Mouse (Mus musculus) spleen, postnatal 36 days (tissue): ENCODE results near the gene Cd300lf.

Experiments
- DNase-seq, 2 experiments: peaks; one replicate each; pipeline ENCODE4 v3.0.0; 2022; ENCODE audit warnings: low spot score in 2 of 2, mixed read lengths in 1 of 2

The Cd300lf gene

DNA sequence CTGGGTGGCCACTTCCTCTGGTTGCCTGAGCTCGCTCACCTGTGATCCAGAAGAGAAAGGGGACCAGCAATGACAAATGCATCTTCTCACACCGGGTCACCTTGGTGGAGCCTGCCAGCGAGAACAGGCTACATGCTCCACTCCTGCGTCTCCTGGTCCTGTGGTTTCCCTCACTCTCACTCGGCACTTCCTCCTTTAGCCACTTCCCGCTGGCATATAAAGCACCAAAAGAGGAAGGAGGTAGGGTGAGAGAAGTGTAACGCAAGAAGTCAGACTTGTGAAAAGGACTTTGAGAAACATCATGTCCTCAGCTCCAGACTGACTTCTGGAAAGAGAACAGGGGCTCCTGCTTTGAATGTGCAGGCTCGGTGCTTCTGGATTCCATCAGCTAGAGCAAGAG, at the start of gene Cd300lf:
Gene Cd300lf (minus strand): TSS at position 193 of the 400 bp plus-strand sequence.
- DNase-seq, result peak; percentile 71 to 73

GRCm38 (mm10) chr11:115181913-115182638, 48.3 kb upstream of the Cd300lf start:
- peak; percentile 75 to 80 for DNase-seq

DNA sequence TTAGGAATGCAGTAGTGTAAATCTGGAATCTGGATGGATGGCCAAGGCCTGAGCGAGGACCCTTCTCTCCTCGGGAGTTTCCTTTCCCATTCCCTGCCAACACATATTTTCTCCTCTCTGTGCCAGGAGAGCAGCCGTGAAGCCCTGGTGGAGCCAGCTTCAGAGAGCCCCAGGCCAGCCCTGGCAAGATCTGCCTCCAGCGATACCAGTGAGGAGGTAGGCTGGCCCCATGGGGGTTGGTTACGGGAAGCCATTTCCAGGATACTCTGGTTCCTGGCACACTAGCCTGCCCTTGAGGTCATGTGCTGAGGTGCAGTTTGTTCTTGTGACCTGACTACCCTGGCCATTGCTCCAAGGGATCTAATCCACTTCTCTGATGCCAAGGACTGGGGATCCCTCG, 46.1 kb upstream of the Cd300lf start:
- no peak for DNase-seq

DNA sequence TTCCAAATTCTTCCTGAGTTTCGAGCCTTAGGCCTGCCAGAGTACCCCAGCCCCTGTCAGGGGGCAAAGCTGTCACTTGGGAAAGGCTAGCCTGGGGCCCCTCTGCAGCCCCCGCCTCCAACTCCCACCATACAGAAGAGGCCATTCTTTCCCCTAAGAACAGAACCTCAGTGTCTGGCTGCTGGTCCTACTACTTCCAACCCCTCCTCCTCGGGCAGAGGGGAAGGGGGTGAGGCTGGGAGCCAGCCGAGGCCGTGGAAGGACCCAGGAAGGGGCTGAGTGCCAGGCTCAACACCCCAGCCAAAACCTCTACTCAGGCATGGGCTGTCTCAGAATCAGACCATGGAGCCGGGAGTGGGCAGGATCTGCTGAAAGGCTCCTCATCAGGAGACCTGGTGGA, 45.4 kb upstream of the Cd300lf start:
- no peak for DNase-seq

DNA sequence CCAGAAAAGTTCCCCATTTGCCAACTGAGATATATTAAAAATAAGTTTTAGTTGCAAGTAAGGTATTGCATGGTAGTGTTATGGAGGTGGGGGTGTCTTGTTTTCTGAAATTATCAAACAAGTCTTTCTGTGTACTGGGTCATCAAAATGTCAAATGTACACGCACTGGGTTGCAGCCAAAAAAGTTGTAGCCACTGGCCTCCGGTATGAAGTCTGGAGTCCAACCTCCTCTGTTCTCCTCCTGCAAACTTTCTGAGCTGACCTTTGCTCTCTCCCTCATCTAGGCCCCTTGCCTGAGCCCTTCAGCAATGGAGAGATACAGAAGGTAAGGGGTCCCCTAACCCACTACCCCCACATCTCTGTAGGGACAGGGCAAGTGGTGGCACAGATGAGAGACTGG, 45.0 kb upstream of the Cd300lf start:
- DNase-seq, result no peak

DNA sequence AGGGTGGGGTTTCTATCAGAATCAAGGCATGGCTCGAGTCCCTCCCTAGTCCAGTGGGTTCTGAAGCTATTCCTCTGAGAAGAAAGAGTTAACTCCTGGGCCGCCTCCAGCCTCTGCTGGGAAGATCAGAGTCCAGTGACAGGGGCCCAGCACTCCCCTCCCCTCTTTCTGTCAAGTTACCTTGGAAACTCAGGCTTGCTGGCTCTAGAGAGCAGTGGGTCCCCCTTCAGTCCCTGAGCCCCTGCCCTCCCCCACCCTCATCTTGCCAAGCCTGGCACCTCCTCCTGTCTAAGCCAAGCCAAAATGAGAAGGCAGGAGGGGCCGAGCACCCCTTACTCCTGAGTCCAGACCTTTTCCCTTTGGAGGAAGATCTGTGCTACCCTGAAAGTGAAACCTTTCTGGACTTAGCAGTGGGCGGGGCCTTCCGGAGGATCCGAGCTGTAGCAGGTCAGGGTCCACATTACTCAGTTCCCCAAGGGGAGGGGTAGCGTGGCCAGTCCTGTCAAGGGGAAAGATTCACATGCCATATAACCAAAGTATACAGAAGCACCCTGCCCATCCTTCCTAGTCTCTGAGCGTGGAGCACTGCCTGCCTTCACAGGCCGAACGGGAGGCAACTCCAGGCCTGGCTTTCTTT, 43.9 kb upstream of the Cd300lf start:
- no peak for DNase-seq

DNA sequence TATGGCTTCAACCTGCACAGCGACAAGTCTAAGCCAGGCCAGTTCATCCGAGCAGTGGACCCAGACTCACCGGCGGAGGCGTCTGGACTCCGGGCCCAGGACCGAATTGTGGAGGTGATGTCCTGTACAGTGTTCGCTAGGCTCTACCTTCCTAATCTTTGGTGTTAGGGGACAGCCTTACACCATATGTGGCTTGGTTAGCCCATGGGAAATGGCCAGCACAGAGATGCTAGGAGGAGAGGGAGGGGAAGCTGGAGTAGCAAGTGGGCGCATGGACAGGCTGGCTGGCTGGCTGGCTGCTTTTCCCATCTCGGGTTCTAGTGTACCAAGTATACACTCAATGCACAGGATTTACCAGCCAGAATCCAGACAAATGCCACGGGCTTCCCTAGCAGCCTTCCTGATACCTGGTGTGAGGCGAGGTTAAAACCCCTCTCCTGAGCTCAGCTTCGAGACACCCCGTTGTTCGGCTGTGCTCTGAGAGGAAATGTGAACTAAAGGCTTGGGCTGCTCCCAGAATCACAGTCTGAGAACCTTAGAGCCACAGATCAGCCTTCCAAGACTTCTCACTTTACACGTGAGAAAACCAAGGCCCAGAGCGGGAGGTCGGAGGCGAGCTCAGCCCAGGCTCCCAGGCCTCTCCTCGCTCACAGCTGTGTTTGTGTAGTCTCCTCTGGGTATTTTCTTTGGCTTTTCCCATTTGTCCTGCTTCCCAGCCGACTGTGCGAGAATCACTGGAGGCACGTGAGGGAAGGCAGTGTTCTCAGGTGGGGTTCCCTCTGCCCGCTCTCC, 42.8 kb upstream of the Cd300lf start:
- no peak for DNase-seq

DNA sequence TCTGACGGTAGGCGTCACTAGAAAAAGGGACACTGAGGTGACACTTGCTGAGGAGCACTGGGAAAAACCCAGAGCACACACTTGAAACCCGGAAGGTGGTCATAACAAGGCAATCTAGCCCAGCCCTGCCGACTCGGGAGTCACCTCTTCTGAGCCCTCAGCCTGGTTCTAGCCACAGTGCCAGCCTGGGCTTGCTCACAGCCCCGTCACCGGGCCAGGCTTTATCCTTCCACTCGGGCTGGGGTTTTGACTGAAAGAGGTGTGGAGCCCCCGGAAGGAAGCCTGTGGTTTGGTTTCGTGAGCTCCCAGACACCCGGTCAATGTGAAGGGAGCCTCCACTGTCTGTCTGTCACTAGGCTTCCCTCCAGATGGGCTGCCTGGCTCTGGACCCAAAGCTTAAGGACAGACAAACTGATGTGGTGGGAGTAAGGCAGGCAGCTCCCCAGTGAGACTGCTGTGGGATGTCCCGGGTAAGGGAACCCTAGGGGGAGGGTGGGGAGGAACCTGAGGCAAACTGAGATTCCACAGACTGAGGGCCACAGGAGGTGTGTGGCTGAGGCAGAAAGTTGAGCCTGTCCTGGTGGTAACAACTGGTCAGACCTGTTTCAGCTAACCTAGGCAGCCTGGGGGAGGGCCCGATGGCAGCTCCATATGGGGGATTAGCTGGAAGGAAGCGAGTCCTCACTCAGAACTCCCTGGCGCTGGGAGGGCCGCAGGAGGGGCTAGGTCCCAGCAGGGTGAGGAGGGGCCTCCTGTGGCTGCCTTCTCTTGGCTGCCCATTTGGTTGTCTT, 40.0 kb upstream of the Cd300lf start:
- peak in 1 of 2 experiments; percentile 43 for DNase-seq

DNA sequence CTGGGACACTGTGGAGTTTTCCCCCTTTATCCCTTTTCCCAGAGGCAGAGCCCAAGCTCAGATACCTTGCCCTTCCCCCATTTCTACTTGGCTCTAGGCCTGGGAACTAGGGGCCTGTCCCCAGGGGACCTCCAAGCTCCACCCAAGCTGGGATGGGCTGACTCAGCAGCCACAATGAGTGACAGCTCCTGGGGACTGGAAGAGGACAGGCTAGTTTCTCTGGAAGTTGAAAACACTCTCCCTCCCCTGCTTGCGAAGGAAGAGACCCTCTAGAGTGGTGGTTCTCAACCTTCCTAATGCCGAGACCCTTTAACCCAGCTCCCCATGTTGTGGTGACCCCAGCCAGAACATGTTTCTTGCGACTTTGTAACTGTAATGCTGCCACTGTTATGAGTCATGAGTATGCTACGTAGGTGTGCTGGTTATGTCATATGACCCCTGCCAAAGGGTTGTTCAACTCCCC, 39.1 kb upstream of the Cd300lf start:
- DNase-seq, result no peak

GRCm38 (mm10) chr11:115171125-115171524, 37.3 kb upstream of the Cd300lf start:
- no peak for DNase-seq

- no peak for DNase-seq
Observed at GRCm38 (mm10) chr11:115169430-115169829, 35.6 kb upstream of the Cd300lf start.

GRCm38 (mm10) chr11:115167631-115168249, 33.9 kb upstream of the Cd300lf start:
- no peak for DNase-seq

DNA sequence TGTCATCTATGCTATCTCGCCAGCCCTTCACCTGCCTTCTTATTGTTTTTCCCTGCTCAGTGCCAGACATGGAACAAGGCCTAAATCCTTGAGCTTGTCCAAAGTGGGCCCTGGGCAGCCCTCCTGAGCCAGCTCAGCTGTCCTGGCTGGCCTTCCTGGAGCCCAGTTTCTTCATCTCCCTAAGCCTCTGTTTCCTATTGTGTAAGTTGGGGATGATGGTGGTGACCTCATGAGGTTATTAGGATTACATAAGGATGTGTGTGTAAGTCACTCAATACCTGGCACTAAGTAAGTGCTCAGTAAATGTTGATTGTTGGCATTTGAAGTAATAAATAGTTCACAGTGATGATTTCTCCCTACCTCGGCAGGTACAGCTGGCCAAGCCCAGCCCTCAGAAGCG, 33.0 kb upstream of the Cd300lf start:
- no peak for DNase-seq

- no peak for DNase-seq
Observed at GRCm38 (mm10) chr11:115164976-115165374, 31.2 kb upstream of the Cd300lf start.

DNA sequence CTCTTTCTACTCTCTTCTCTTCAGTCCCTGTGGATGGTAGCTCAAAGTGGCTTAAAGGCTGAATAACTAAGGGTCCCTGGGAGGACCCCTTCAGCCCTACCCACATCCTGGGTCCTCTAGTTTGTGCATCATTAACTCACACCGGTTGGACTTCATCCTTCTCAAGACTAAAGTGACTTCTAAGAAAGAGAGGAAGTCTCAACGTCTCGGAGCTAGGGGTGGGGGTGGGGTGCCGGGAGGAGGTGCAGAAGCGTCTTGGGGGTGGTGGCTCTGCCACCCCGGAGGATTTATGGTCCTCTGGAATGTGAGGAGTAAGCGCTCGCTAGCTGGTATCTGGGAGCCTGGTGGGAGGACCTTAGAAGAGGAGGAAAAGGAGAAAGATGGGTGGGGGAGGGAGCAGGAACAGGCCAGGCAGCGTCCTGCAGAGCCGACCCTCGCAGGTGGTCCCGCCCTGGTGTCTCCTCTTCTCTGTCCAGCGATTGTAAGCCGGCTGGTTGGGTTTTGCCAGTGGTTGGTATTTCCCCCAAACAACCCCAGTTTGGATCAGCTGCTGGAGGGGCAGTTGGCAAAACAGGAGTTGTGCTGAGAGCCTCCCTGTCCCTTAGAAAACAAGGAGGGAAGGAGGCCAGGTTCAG, 30.7 kb upstream of the Cd300lf start:
- no peak for DNase-seq

- peak; percentile 57 to 61 for DNase-seq
Observed at GRCm38 (mm10) chr11:115163568-115164150, 29.9 kb upstream of the Cd300lf start.

DNA sequence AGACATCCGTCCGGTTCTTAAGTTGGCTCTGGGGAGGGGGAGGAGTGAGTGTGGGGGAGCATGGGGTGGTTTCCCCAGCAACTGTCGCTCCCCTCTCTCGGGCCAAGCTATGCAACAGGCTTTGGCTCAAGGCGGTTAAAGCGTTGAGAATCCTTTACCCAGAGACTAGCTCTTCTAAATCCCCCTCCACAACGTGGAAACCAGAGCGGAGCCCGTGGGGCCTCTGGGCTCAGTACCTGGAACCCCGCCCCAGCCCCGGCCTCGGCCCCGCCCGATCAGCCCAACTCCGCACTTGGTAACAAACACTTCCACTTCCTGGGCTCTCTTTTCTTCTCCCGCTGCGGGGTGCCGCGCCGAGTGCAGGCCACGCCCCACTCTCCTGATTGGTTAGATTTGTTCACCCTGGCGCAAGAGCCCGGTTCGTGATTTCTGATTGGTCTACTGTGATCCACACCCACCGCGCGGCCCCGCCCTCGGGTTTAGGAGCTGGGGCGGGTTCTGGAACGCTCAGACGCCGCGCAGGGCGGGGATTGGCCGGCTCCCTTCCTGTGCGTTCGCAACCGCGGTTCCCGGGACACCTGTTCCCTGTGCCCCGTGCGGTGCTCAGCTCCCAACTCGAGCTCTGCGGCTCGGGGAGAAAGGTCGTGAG, 29.2 kb upstream of the Cd300lf start, which contains the start of gene Slc9a3r1:
Gene Slc9a3r1 (plus strand): TSS at position 510 of the 649 bp plus-strand sequence.
- DNase-seq, result peak; percentile 99 to 100

DNA sequence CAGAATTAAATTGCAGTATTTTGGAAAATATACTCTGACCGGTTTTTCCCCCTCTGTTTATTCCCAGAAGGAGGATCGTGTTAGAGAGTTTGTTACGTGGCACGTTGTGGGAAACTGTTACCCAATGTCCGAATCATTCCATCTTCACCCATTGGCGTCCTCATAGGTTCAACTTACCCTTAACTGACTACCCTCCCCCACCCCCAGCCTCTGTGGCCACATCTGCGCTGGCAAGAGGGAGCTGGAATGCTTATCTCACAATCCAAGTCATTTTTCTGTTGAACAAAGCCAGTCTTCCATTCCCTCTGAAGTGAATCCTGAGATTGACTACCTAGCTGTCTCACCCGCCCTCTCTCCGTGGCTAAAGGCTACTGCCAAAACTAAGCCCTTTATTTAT, 28.4 kb upstream of the Cd300lf start:
- DNase-seq, result no peak

- peak; percentile 68 to 77 for DNase-seq
Observed at GRCm38 (mm10) chr11:115161578-115162204, 27.9 kb upstream of the Cd300lf start.
